Mouse (Mus musculus) spleen, adult 2 months (tissue): ENCODE measurements around the gene Zfyve9.

Experiments used
- CTCF ChIP-seq: fragments of 200-500 bp; IDR thresholded peaks from 2 replicates; pipeline ENCODE4 v1.5.1; 2011; ENCODE audit warnings: mild to moderate bottlenecking, inconsistent platforms; ENCODE audit not compliant: insufficient read depth, insufficient read length, insufficient replicate concordance; ENCODE audit errors: extremely low read depth
- POLR2A ChIP-seq: fragments of 200-500 bp; IDR thresholded peaks from 2 replicates; pipeline ENCODE4 v1.6.1; 2011; ENCODE audit warnings: low read depth, low read length, inconsistent platforms

- TF ChIP-seq POLR2A (no peak), CTCF (no peak)
Observed at GRCm38 (mm10) chr4:108825677-108826076, 45.1 kb upstream of the Zfyve9 start.
